Mouse (Mus musculus) midbrain, embryonic 14.5 days (tissue): ENCODE data around the gene Apol10b. TPM values are rescaled to one million over a fixed set of nuclear protein-coding genes. Genes with fewer than 3 reads are reported as not detected.
"Not testable (repeated sequence)": the region's sequence is repeated elsewhere in the genome, so short reads cannot be mapped to it uniquely, and the experiment has no call there.

Source experiments
- ATAC-seq: fragments of 200-750 bp; cut with Nextera tagmentation; 2 replicates; pipeline ENCODE4 v1.8.0; 2017; ENCODE audit warnings: moderate number of reproducible peaks, moderate library complexity; ENCODE audit not compliant: low FRiP score, low TSS enrichment
- DNase-seq: peaks from one replicate; pipeline ENCODE4 v3.0.0-alpha.2; 2015
- H3K27ac ChIP-seq: fragments of 300-500 bp; sonication (generic); replicated peaks from 2 replicates; pipeline ENCODE4 v1.5.1; 2014; ENCODE audit warnings: mild to moderate bottlenecking, low read depth, low read length, moderate library complexity
- H3K27me3 ChIP-seq: fragments of 300-500 bp; sonication (generic); 2 replicates; pipeline ENCODE4 v1.6.1; 2014; ENCODE audit warnings: low read length, control low read depth, mixed read lengths; ENCODE audit not compliant: control insufficient read depth, insufficient read depth
- H3K36me3 ChIP-seq: fragments of 300-500 bp; sonication (generic); 2 replicates; pipeline ENCODE4 v1.6.1; 2014; ENCODE audit warnings: low read length, control low read depth; ENCODE audit not compliant: control insufficient read depth, insufficient read depth
- H3K4me1 ChIP-seq: fragments of 300-500 bp; sonication (generic); 2 replicates; pipeline ENCODE4 v1.6.1; 2014; ENCODE audit warnings: mild to moderate bottlenecking, antibody characterized with exemption, low read length, control low read depth; ENCODE audit not compliant: control insufficient read depth, insufficient read depth
- H3K4me2 ChIP-seq: fragments of 300-500 bp; sonication (generic); 2 replicates; pipeline ENCODE4 v1.6.1; 2014; ENCODE audit warnings: mild to moderate bottlenecking, low read length, moderate library complexity
- H3K4me3 ChIP-seq: fragments of 300-500 bp; sonication (generic); replicated peaks from 2 replicates; pipeline ENCODE4 v1.5.1; 2014; ENCODE audit warnings: low read depth, low read length
- H3K9ac ChIP-seq: fragments of 300-500 bp; sonication (generic); replicated peaks from 2 replicates; pipeline ENCODE4 v1.6.1; 2014; ENCODE audit warnings: mild to moderate bottlenecking, low read length, moderate library complexity
- H3K9me3 ChIP-seq: fragments of 300-500 bp; sonication (generic); 2 replicates; pipeline ENCODE4 v1.6.1; 2016; ENCODE audit warnings: low read length, control low read depth, mixed read lengths; ENCODE audit not compliant: control insufficient read depth
- WGBS: fragments of 180-500 bp; shearing (Covaris S2); extraction: QIAGEN DNeasy Blood & Tissue Kit; methylation state at CpG from one replicate; pipeline ENCODE4 v1.1.7; 2014; 5-methylcytosine and 5-hydroxymethylcytosine counted together
- polyA plus RNA-seq: library from polyadenylated mRNA; unstranded; fragments of >200 nt; fragmentation: Nextera tagmentation; extraction: Ambion mirVana; gene quantifications from 2 replicates; pipeline ENCODE4 v1.2.1, GENCODE M21; 2014

Gene Apol10b
- polyA plus RNA-seq, 1 experiment from 2014 or later: 0.20 TPM

GRCm38 (mm10) chr15:77539221-77539620 lies 56.7 kb downstream of the Apol10b start:
- not testable (repeated sequence) for H3K4me2 ChIP-seq, H3K27me3 ChIP-seq, DNase-seq, H3K4me3 ChIP-seq, ATAC-seq, H3K27ac ChIP-seq, H3K9me3 ChIP-seq, H3K4me1 ChIP-seq, H3K36me3 ChIP-seq, H3K9ac ChIP-seq
- 41% methylated on average over 1 of the region's 1 CpGs for WGBS

Other genes with a start within 250 kb of the Apol10b start
- gene Apol7a, start 197.0 kb downstream of the Apol10b start, polyA plus RNA-seq: not detected in 2 replicates
- not detected in 2 replicates for gene Apol9a, start 185.0 kb downstream of the Apol10b start, polyA plus RNA-seq
- not detected in 2 replicates for gene Apol7b, start 148.6 kb downstream of the Apol10b start, polyA plus RNA-seq
- not detected in 2 replicates for gene Apol10a, start 119.1 kb downstream of the Apol10b start, polyA plus RNA-seq
- not detected in 2 replicates for gene Apol11a, start 87.9 kb downstream of the Apol10b start, polyA plus RNA-seq
- not detected in 2 replicates for gene Apol7c, start 62.8 kb downstream of the Apol10b start, polyA plus RNA-seq
- gene 1700025B11Rik, start 34.2 kb downstream of the Apol10b start, polyA plus RNA-seq: not detected in 2 replicates
- not detected in 2 replicates for gene Gm36245, start 3.1 kb upstream of the Apol10b start, polyA plus RNA-seq
- not detected in 2 replicates for gene Apol11b, start 47.2 kb upstream of the Apol10b start, polyA plus RNA-seq
- not detected in 2 replicates for gene Apol7e, start 102.7 kb upstream of the Apol10b start, polyA plus RNA-seq
- gene Apol9b, start 132.9 kb upstream of the Apol10b start, polyA plus RNA-seq: not detected in 2 replicates
- 0.11 TPM in 2 replicates for gene Apol8, start 160.9 kb upstream of the Apol10b start, polyA plus RNA-seq
- gene Myh9, start 246.1 kb upstream of the Apol10b start, polyA plus RNA-seq: 7.3 and 14.8 TPM in 2 replicates